28 mouse cellular contexts compared by ENCODE assay signal in the genomic region with DNA sequence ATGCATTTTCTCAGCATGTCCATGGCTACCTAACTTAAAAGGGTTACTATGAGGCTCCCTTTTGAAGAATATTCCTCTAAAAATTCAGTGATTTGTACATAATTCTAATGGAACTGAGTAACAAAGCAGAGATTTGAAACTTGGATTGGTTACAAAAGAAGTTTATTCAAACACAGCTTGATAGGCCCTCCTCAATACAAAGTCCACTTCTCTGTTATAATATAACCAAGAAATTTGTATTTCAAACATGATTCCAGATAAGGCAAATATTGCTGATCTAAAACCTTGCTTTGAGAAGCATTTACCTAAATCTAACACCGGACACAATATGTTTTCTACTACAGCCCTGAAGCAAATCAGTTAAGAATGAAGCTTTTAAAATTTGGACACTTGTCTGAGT.
"Had no signal": no experiment of that assay in that cellular context is flagged by ENCODE, and none has a peak within 500 bp of the region (broad histone marks: within the 10 kb centered on the region; RNA-seq: fewer than 3 reads in every experiment).

No protein-coding gene starts in this region.

- H3K27ac ChIP-seq: embryonic facial prominence, embryonic 10.5 days; embryonic facial prominence, embryonic 12.5 days; embryonic facial prominence, embryonic 13.5 days; embryonic facial prominence, embryonic 15.5 days; forebrain, embryonic 10.5 days; forebrain, embryonic 12.5 days; forebrain, embryonic 13.5 days; forebrain, embryonic 15.5 days; gastrocnemius, adult 2 months had no signal

- DNase-seq: cerebellum, adult 18-20 months; cerebellum, adult 2 months; cerebellum, adult 8-10 months; cerebellum, adult 9-10 months; cerebellum, adult 9-11 months; cerebellum, postnatal 10 days; cerebellum, postnatal 14 days; cerebellum, postnatal 25 days; cerebellum, postnatal 36 days; embryo, embryonic 11 days; forebrain, postnatal 0 days; gastrocnemius, adult 2 months; gastrocnemius, postnatal 10 days; gastrocnemius, postnatal 14 days; gastrocnemius, postnatal 25 days; gastrocnemius, postnatal 36 days; heart, adult 11 months had no signal

- H3K27me3 ChIP-seq: embryonic facial prominence, embryonic 12.5 days; embryonic facial prominence, embryonic 13.5 days; embryonic facial prominence, embryonic 15.5 days; forebrain, embryonic 12.5 days; forebrain, embryonic 13.5 days; forebrain, embryonic 15.5 days had no signal

- H3K9me3 ChIP-seq: embryonic facial prominence, embryonic 10.5 days; embryonic facial prominence, embryonic 12.5 days; embryonic facial prominence, embryonic 13.5 days; embryonic facial prominence, embryonic 15.5 days; forebrain, embryonic 10.5 days; forebrain, embryonic 12.5 days; forebrain, embryonic 13.5 days; forebrain, embryonic 15.5 days had no signal

- H3K9ac ChIP-seq: embryonic facial prominence, embryonic 12.5 days; embryonic facial prominence, embryonic 13.5 days; embryonic facial prominence, embryonic 15.5 days; forebrain, embryonic 12.5 days; forebrain, embryonic 13.5 days; forebrain, embryonic 15.5 days; forebrain, postnatal 0 days had no signal

- H3K4me1 ChIP-seq: embryonic facial prominence, embryonic 10.5 days; embryonic facial prominence, embryonic 12.5 days; embryonic facial prominence, embryonic 13.5 days; embryonic facial prominence, embryonic 15.5 days; forebrain, embryonic 10.5 days; forebrain, embryonic 12.5 days; forebrain, embryonic 13.5 days; forebrain, embryonic 15.5 days had no signal

- ATAC-seq: forebrain, embryonic 13.5 days; forebrain, embryonic 14.5 days; forebrain, embryonic 15.5 days; forebrain, embryonic 16.5 days; forebrain, postnatal 0 days had no signal

- H3K4me3 ChIP-seq: embryonic facial prominence, embryonic 10.5 days; embryonic facial prominence, embryonic 12.5 days; embryonic facial prominence, embryonic 13.5 days; embryonic facial prominence, embryonic 15.5 days; erythroblast, embryonic 14.5 days; forebrain, embryonic 10.5 days; forebrain, embryonic 12.5 days; forebrain, embryonic 13.5 days; forebrain, embryonic 15.5 days; gastrocnemius, adult 2 months had no signal

- H3K36me3 ChIP-seq: embryonic facial prominence, embryonic 10.5 days; embryonic facial prominence, embryonic 12.5 days; embryonic facial prominence, embryonic 13.5 days; embryonic facial prominence, embryonic 15.5 days; forebrain, embryonic 10.5 days; forebrain, embryonic 12.5 days; forebrain, embryonic 15.5 days had no signal

- H3K4me2 ChIP-seq: embryonic facial prominence, embryonic 12.5 days; embryonic facial prominence, embryonic 13.5 days; embryonic facial prominence, embryonic 15.5 days; forebrain, embryonic 12.5 days; forebrain, embryonic 13.5 days; forebrain, embryonic 15.5 days had no signal
